Mouse (Mus musculus) bone marrow, adult 2 months (tissue): ENCODE measurements around the gene Bptf.

Source experiments
- CTCF ChIP-seq: fragments of 200-500 bp; IDR thresholded peaks from 2 replicates; pipeline ENCODE4 v1.5.1; 2011; ENCODE audit warnings: low read length, control low read depth; ENCODE audit not compliant: control insufficient read depth, insufficient read depth
- POLR2A ChIP-seq: fragments of 200-500 bp; IDR thresholded peaks from 2 replicates; pipeline ENCODE4 v1.6.1; 2011; ENCODE audit warnings: low read depth, mild to moderate bottlenecking, control low read depth, low read length, borderline replicate concordance; ENCODE audit not compliant: control insufficient read depth

DNA sequence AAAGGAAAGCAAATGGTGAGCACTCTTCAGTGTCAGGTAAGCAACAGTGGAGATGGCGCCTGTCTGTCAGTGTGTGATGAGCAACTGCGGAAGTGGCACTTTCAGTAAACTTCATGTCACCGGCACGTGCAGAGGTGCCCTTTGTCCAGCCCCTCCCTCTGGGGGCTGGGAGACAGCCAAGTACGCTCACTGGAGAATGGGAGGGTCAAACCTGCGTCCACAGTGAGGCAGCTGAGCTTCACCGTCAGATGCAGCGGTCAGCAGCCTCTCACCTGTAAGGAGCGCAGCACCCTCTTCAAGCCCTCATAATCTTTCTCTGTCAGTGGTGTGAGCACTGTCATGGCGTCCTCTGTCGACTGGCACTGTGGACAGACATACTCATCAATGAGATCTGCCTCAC lies 88.6 kb downstream of the Bptf start:
- no peak for TF ChIP-seq POLR2A
- TF ChIP-seq CTCF = no peak
